Mouse (Mus musculus) lung, embryonic 14.5 days (tissue): ENCODE results near the gene Gabrr1. TPM values are rescaled to one million over a fixed set of nuclear protein-coding genes. Genes with fewer than 3 reads are reported as not detected.

Experiments
- ATAC-seq: fragments of 200-750 bp; cut with Nextera tagmentation; 2 replicates; pipeline ENCODE4 v1.8.0; 2017; ENCODE audit warnings: mild to moderate bottlenecking, moderate TSS enrichment, moderate library complexity; ENCODE audit not compliant: insufficient read depth
- DNase-seq: peaks from one replicate; pipeline ENCODE4 v3.0.0-alpha.2; 2015
- H3K27ac ChIP-seq: fragments of 300-500 bp; sonication (generic); 2 replicates; pipeline ENCODE4 v1.5.1; 2014; ENCODE audit warnings: low read depth, mild to moderate bottlenecking, moderate library complexity
- H3K27me3 ChIP-seq: fragments of 300-500 bp; sonication (generic); 2 replicates; pipeline ENCODE4 v1.6.1; 2014; ENCODE audit warnings: low read length, control low read depth; ENCODE audit not compliant: insufficient read depth
- H3K36me3 ChIP-seq: fragments of 300-500 bp; sonication (generic); 2 replicates; pipeline ENCODE4 v1.6.1; 2014; ENCODE audit warnings: control low read depth; ENCODE audit not compliant: insufficient read depth
- H3K4me1 ChIP-seq: fragments of 300-500 bp; sonication (generic); 2 replicates; pipeline ENCODE4 v1.6.1; 2014; ENCODE audit warnings: antibody characterized with exemption, control low read depth; ENCODE audit not compliant: insufficient read depth
- H3K4me2 ChIP-seq: fragments of 300-500 bp; sonication (generic); 2 replicates; pipeline ENCODE4 v1.6.1; 2014; ENCODE audit warnings: mild to moderate bottlenecking
- H3K4me3 ChIP-seq: fragments of 300-500 bp; sonication (generic); 2 replicates; pipeline ENCODE4 v1.5.1; 2014; ENCODE audit warnings: low read depth, low read length
- H3K9ac ChIP-seq: fragments of 300-500 bp; sonication (generic); 2 replicates; pipeline ENCODE4 v1.6.1; 2014
- H3K9me3 ChIP-seq: fragments of 300-500 bp; sonication (generic); 2 replicates; pipeline ENCODE4 v1.6.1; 2016; ENCODE audit warnings: low read depth, low read length, control low read depth
- CTCF ChIP-seq: IDR thresholded peaks from 2 replicates; pipeline ENCODE4 v1.5.1; 2016; ENCODE audit warnings: antibody characterized with exemption, low read depth
- WGBS: fragments of 180-500 bp; shearing (Covaris S2); extraction: QIAGEN DNeasy Blood & Tissue Kit; methylation state at CpG from one replicate; pipeline ENCODE4 v1.1.7; 2014; 5-methylcytosine and 5-hydroxymethylcytosine counted together
- polyA plus RNA-seq: library from polyadenylated mRNA; unstranded; fragments of >200 nt; fragmentation: Nextera tagmentation; extraction: Ambion mirVana; gene quantifications from 2 replicates; pipeline ENCODE4 v1.2.1, GENCODE M21; 2014

Gene Gabrr1
- polyA plus RNA-seq, 1 experiment from 2014 or later, result not detected

DNA sequence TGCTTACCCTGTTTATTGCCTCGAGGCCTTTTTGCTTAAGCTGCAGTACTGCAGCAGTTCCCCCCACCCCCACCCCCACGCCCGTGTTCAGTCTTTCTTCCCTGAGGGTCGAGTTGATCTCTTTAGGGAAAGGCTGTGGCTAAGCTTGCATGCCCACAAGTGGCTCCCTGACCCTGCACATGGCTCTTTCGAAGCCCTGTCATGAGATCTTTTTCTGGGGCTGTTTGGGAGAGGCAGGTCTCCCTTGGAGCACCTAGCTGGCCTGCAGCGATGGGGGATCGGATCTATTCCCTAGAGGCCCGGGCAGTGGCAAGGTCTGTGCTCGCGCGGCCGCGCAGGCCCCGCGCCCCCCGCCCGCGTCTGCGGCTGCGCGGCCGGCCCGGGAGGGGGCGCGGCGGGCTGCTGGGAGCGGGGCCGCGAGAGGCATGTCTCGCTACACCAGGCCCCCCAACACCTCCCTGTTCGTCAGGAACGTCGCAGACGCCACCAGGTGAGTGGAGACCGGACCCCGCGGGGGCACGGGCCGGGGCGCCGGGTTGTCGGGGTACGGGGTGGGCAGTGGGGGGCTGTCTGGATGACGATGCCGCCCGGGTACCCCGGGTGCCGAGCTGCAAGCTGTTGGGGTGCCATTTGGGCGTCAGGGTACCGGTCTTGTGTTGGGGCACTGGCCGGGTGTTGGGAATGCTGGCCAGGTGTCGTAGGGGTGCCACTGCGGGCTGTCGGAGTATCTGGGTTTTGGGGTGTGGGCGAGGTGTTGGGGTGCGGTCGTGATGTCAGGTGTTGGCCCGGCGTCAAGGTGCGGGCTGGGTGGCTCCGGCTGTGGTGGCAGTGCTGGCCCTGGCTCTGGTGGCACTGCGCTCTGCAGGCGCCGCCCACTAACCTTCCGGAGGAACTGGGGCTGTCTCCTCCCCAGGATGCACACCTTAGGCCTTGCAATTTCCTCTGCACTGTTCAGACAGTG lies 76.8 kb downstream of the Gabrr1 start, which contains the start of gene Srsf12:
Gene Srsf12 (plus strand): TSS at position 111 of the 961 bp plus-strand sequence.
- Histone ChIP-seq H3K9me3 (no peaks in the 10 kb centered on the region), H3K4me3 (peak within 1 kb of the TSS; percentile 64), H3K27me3 (no peaks in the 10 kb centered on the region), H3K4me1 (no peaks in the 10 kb centered on the region), H3K4me2 (peak within 1 kb of the TSS; percentile 99), H3K27ac (no peak within 1 kb of the TSS), H3K9ac (peak within 1 kb of the TSS; percentile 71), H3K36me3 (no peaks in the 10 kb centered on the region)
- DNase-seq (peak; percentile 59), ATAC-seq (peak; percentile 83)
- WGBS, result 2% methylated on average over 62 of the region's 65 CpGs
- TF ChIP-seq CTCF, result peak; percentile 16; the same call in 1 of the 2 replicates

Other genes with a start within 250 kb of the Gabrr1 start
- 4.0 and 4.7 TPM in 2 replicates for gene Ankrd6, start 181.7 kb upstream of the Gabrr1 start, polyA plus RNA-seq
- gene Rragd, start 149.5 kb upstream of the Gabrr1 start, polyA plus RNA-seq, result 1.8 and 2.7 TPM in 2 replicates
- gene Ube2j1, start 101.1 kb upstream of the Gabrr1 start, polyA plus RNA-seq, result 50.7 and 57.4 TPM in 2 replicates
- gene Gabrr2, start 69.5 kb upstream of the Gabrr1 start, polyA plus RNA-seq, result 0.14 and 0.28 TPM in 2 replicates
- 0.70 and 0.99 TPM in 2 replicates for gene Pm20d2, start 57.2 kb downstream of the Gabrr1 start, polyA plus RNA-seq
- 3.4 and 3.6 TPM in 2 replicates for gene Srsf12, start 76.5 kb downstream of the Gabrr1 start, polyA plus RNA-seq
- gene Pnrc1, start 157.6 kb downstream of the Gabrr1 start, polyA plus RNA-seq, result 123 and 127 TPM in 2 replicates
- 23.9 and 27.4 TPM in 2 replicates for gene Rngtt, start 177.8 kb downstream of the Gabrr1 start, polyA plus RNA-seq